Mouse (Mus musculus): Measurements from ENCODE around the gene Nudt11. TPM values are rescaled to one million over a fixed set of nuclear protein-coding genes. Genes with fewer than 3 reads are reported as not detected.

Nudt11 gene
- 10 to 100 TPM; 30.6 to 32.2 TPM for total RNA-seq (2021)

GRCm38 (mm10) chrX:6047066-6047935 is at the start of gene Nudt11:
Nudt11 (plus strand) TSS chrX:6047453.
- peak; percentile 2 to 14 for DNase-seq

GRCm38 (mm10) chrX:6047936-6048614 is 822 bp downstream of the Nudt11 start:
- DNase-seq, result peak; percentile 4 to 11

- no peak for DNase-seq
Measured at GRCm38 (mm10) chrX:6061563-6061962, 14.3 kb downstream of the Nudt11 start.

GRCm38 (mm10) chrX:6082954-6083680 is 35.9 kb downstream of the Nudt11 start, which contains the start of gene AU022751:
AU022751 (minus strand) TSS chrX:6083419.
- no peak for DNase-seq

- DNase-seq, result no peak
Measured at GRCm38 (mm10) chrX:6091547-6091946, 44.3 kb downstream of the Nudt11 start.

- peak; percentile 37 to 51 for DNase-seq
Measured at GRCm38 (mm10) chrX:6091996-6092757, 44.9 kb downstream of the Nudt11 start.

Small RNA genes within 50 kb of the gene (microRNA-seq; reads per million reads assigned to microRNA genes)
- 0 reads per million in 2 experiments for gene Gm27360

Other genes starting within 250 kb of the Nudt11 start
- gene AU022751, start 36.0 kb downstream of the Nudt11 start, total RNA-seq (2021), result 1 to 10 TPM in 1 of 2 experiments, under 1 TPM in 1; 0.80 to 1.4 TPM
- gene Nudt10, start 125.6 kb downstream of the Nudt11 start, total RNA-seq (2021), result 10 to 100 TPM; 30.4 to 32.1 TPM